Mouse (Mus musculus) lung, adult 2 months (tissue): ENCODE results near the gene Dnajb6. TPM values are rescaled to one million over a fixed set of nuclear protein-coding genes. Genes with fewer than 3 reads are reported as not detected.

Source experiments
- DNase-seq: peaks from one replicate; pipeline ENCODE4 v3.0.0; 2022
- H3K4me1 ChIP-seq: fragments of 200-500 bp; 2 replicates; pipeline ENCODE4 v1.6.1; 2011; ENCODE audit warnings: low read length; ENCODE audit not compliant: control insufficient read depth, insufficient read depth
- H3K4me3 ChIP-seq: fragments of 200-500 bp; replicated peaks from 2 replicates; pipeline ENCODE3; 2011; ENCODE audit warnings: low read depth, mild to moderate bottlenecking, control low read depth, low read length; ENCODE audit errors: extremely low read depth
- CTCF ChIP-seq: fragments of 200-500 bp; IDR thresholded peaks from 2 replicates; pipeline ENCODE4 v1.5.1; 2011; ENCODE audit warnings: mild to moderate bottlenecking, low read length, control low read depth; ENCODE audit not compliant: insufficient read depth
- POLR2A ChIP-seq: fragments of 200-500 bp; IDR thresholded peaks from 2 replicates; pipeline ENCODE4 v1.6.1; 2011; ENCODE audit warnings: low read depth, mild to moderate bottlenecking, control low read depth, low read length, borderline replicate concordance; ENCODE audit errors: extremely low read depth
- WGBS: fragments of 180-500 bp; shearing (Covaris S2); methylation state at CpG from one replicate; pipeline ENCODE4 v1.1.7; 2018; 5-methylcytosine and 5-hydroxymethylcytosine counted together
- polyA plus RNA-seq: library from polyadenylated mRNA; depleted of rRNA; stranded (reverse); fragments of >200 nt; gene quantifications from 2 replicates; pipeline ENCODE4 v1.2.3, GENCODE M21; 2012

Gene Dnajb6
- polyA plus RNA-seq, 1 experiment: 29.4 TPM

DNA sequence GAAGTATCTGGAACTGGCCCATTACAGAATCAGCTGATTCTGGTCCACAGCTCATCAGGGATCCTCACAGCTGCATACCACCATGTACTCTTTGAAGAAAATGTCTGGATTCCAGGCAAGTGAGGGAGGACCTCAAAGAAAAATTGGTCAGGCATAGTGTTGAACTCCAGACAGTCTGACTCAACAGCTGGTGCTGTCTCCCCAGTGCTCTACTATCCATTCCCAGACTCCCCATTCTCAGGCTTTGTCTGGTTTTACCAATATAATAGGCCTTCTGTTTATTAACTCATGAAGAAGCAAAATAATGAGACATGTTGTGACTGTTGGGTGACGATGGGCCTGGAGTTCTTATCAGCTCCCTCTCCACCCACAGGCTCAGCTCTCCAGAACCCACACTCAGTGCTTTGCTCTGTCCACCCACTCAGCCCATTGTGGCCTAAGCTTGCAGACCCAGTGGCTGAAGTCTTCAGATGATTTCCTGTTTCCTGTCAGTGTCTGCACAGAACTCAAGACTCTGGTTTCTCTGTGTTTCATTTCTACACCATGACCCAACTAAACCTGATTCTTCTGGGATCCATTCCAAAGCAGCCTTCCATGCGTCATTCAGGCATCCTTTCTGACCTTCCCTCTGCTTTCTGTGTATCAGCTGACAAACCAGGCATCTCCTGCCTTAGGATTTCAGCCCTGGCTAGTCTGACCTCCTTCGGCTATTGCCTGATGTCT lies 107.1 kb downstream of the Dnajb6 start:
- no peak overlapping the region for H3K4me3 ChIP-seq
- no peak for DNase-seq
- TF ChIP-seq POLR2A (no peak), CTCF (no peak)
- no peaks in the 10 kb centered on the region for H3K4me1 ChIP-seq
- 37% methylated on average over 3 of the region's 3 CpGs for WGBS

DNA sequence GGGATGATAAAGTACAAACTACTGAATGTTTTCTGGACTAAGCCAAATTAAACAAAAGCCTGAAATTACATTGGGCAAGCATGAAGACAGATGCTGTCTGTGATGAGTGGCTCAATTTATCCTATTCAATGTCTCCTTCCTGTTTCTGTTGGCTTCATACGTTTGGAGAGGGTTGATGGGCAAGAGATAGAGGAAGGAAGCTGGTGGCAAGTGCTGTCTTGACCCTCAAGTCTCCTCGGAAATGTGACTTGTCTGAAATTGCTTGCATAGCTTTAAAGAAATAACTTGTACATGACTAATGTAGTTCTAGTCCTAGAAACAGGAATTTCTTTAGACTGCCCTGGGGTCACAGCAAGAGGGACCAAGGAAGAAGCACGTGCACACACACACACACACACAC lies 109.5 kb downstream of the Dnajb6 start:
- Histone ChIP-seq H3K4me3 (no peak overlapping the region), H3K4me1 (no peaks in the 10 kb centered on the region)
- 16% methylated on average over 3 of the region's 3 CpGs for WGBS
- DNase-seq: no peak
- TF ChIP-seq CTCF (no peak), POLR2A (no peak)

DNA sequence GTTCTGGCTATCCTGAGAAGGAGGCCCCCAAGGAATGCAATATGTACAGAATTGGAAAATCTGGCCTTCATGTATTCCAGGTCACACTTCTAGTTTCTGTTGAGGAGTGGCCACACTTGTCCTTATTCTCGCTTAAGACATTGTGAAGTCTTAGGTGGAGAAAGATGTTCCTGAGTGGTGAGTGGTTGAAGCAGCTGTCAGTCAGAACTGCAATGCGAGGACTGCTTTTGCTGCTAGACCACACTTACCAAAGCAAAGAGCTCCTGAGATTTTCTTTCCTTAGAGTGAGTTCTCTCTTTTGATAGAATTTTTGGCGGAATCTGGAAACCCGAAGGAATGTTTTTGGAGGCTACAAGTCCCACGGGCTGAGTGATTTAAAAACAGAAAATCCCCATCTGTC lies 112.0 kb downstream of the Dnajb6 start:
- no peaks in the 10 kb centered on the region for H3K4me1 ChIP-seq
- 71% methylated on average over 5 of the region's 5 CpGs for WGBS
- no peak for TF ChIP-seq POLR2A
- no peak for TF ChIP-seq CTCF
- H3K4me3 ChIP-seq: no peak overlapping the region
- no peak for DNase-seq

DNA sequence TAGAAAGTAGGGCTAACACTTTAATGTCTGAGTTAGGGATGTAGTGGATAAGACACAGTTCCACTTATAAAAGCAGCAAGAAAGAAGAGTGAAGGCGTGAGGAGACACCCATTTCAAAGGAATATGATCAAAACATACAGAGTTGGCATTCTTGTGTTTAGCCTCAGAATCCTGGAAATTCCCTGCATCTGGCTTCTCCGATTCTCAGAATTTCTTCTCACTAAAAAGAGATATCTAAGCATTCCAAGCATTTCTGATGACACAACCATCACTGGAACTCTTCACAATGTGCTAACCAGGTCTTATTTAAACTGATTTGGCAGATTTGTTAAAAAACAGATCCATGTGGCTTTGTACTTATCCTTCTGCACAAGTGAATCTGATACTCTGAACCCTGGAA lies 112.6 kb downstream of the Dnajb6 start:
- no peak for TF ChIP-seq POLR2A
- TF ChIP-seq CTCF: no peak
- 68% methylated on average over 2 of the region's 2 CpGs for WGBS
- Histone ChIP-seq H3K4me1 (no peaks in the 10 kb centered on the region), H3K4me3 (no peak overlapping the region)
- no peak for DNase-seq

DNA sequence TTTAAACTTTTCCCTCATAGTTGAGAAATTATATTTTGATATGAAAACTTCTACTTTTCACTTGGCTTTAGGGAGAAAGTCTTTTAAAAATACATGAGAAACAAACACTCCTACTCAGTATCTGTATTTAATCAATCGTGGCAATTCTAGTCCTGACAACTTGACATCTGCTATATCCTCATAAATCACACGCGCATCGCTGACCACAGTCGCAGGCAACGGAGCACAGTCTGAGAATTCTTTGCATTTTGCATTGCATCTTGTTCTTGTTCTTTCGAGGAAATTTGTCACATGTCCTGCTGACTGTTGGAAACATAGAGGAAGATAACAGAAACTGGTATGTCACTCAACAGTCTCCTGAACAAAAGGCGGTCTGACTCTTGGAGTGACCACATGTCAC lies 116.9 kb downstream of the Dnajb6 start:
- 64% methylated on average over 8 of the region's 8 CpGs for WGBS
- H3K4me3 ChIP-seq: no peak overlapping the region
- H3K4me1 ChIP-seq: no peaks in the 10 kb centered on the region; the same call in 1 of the 2 replicates
- no peak for DNase-seq
- TF ChIP-seq CTCF: no peak
- no peak for TF ChIP-seq POLR2A

DNA sequence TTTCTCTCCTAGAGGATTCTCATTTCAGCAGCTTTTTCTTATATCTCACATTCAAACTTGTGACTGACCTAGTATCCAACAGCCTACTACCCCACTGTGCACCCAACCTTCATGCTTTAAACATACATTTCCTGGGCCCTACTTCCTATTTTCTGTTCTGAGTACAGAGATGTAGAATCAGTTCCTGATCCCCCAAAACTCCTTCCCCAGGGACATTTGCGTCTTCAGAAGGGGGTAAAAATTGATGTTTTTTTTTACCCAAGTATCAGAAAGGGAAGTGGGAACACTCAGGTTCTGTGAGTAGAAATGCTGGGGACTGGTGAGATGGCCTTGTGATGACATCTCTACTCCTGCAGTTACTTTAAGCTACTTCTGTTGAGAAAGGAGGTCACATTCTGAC lies 117.5 kb downstream of the Dnajb6 start:
- H3K4me3 ChIP-seq: no peak overlapping the region
- DNase-seq: no peak
- no peak for TF ChIP-seq POLR2A
- TF ChIP-seq CTCF: no peak
- 71% methylated on average over 1 of the region's 1 CpGs for WGBS
- no peaks in the 10 kb centered on the region; the same call in 1 of the 2 replicates for H3K4me1 ChIP-seq

DNA sequence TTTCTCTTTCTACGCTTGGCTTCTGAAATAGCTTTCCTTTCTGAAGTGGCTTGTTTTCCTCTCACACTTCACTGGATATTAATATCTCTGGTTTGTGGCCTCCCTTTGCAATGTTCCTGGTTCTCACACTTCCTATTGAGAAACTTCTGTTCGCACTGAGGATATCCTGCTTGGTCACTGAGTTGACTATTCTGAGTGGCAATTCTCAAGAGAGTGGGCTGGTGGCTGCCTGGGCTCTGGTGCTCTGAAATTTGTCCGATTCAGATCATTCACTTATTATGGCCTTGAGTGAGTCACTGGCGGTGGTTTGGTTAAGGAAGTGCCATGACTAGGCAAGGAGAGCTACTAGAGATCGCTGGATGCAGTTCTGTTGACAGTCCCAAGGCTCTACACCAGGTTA lies 118.9 kb downstream of the Dnajb6 start:
- H3K4me1 ChIP-seq: no peaks in the 10 kb centered on the region; the same call in 1 of the 2 replicates
- 58% methylated on average over 5 of the region's 5 CpGs for WGBS

DNA sequence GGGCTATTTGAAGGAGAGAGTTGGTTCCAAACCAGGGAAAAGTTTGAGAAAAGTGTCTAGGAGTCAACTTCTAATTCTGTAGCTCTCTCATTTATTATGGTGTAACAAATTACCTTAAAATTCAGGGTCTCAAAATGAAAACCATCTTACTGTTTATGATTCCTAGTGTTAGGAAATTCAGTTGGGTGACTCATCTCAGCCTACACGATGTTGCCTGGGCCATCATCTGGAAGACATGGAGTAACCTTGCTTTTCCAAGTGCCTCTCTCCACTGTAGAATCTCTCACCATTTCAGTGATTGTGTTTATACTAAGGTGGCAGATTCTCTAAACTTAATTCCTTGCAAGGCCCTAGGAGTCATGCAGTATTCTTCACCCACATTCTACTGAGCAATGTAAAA lies 119.5 kb downstream of the Dnajb6 start:
- no peak overlapping the region for H3K4me3 ChIP-seq
- TF ChIP-seq CTCF (no peak), POLR2A (no peak)
- 53% methylated on average over 1 of the region's 1 CpGs for WGBS
- no peak for DNase-seq
- H3K4me1 ChIP-seq: no peaks in the 10 kb centered on the region; the same call in 1 of the 2 replicates

More for the DNA sequence above, 118.9 kb downstream of the Dnajb6 start:
- no peak overlapping the region for H3K4me3 ChIP-seq
- no peak for TF ChIP-seq POLR2A
- no peak for TF ChIP-seq CTCF
- DNase-seq: no peak

DNA sequence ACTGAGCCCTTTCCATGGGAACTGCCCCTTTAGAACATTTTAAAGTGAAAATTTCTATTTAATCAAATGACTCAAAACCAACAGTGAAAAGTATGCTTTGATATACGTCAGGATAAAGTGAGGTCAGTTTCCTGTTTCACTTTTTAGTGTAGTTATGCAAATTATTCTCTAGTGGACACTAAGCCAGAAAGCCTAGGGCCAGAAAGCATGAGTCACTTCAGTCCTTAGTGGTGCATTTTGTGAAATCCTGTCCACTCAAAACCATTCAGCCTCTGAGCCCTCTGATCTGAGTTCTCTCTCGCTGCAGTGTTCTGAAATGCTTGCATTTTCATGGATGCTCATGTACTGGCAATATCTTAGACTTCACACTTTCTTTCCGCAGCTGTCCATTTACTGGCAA lies 126.0 kb downstream of the Dnajb6 start:
- Histone ChIP-seq H3K4me1 (no peaks in the 10 kb centered on the region), H3K4me3 (no peak overlapping the region)
- TF ChIP-seq CTCF (no peak), POLR2A (no peak)
- WGBS: 48% methylated on average over 3 of the region's 3 CpGs
- no peak for DNase-seq

DNA sequence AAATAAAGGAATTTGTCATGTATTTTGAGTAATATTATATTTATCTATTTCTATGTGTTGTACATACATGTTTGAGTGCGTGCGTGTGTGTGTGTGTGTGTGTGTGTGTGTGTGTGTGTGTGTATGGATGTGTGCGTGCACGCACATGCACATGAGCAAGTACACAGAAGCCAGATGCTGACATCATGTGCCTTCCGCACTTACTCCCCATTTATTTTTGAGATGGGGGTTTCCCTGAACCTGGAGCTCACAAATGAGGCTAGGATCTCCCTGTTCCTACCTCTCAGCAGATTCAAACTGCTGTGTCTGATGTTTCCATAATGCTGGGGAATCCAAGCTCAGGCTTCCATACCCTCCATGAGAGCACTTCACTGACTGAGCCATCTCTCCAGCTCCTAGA lies 126.9 kb downstream of the Dnajb6 start:
- WGBS: 93% methylated on average over 5 of the region's 5 CpGs
- no peak for TF ChIP-seq CTCF
- TF ChIP-seq POLR2A: no peak

More for the DNA sequence above, 126.9 kb downstream of the Dnajb6 start:
- no peak for DNase-seq
- no peak overlapping the region for H3K4me3 ChIP-seq
- no peaks in the 10 kb centered on the region for H3K4me1 ChIP-seq
